Mouse (Mus musculus): ENCODE measurements around the gene Pik3c2b. TPM values are rescaled to one million over a fixed set of nuclear protein-coding genes. Genes with fewer than 3 reads are reported as not detected.

Gene Pik3c2b
- polyA plus RNA-seq, 1 experiment from 2014 or later, result 11.1 TPM

DNA sequence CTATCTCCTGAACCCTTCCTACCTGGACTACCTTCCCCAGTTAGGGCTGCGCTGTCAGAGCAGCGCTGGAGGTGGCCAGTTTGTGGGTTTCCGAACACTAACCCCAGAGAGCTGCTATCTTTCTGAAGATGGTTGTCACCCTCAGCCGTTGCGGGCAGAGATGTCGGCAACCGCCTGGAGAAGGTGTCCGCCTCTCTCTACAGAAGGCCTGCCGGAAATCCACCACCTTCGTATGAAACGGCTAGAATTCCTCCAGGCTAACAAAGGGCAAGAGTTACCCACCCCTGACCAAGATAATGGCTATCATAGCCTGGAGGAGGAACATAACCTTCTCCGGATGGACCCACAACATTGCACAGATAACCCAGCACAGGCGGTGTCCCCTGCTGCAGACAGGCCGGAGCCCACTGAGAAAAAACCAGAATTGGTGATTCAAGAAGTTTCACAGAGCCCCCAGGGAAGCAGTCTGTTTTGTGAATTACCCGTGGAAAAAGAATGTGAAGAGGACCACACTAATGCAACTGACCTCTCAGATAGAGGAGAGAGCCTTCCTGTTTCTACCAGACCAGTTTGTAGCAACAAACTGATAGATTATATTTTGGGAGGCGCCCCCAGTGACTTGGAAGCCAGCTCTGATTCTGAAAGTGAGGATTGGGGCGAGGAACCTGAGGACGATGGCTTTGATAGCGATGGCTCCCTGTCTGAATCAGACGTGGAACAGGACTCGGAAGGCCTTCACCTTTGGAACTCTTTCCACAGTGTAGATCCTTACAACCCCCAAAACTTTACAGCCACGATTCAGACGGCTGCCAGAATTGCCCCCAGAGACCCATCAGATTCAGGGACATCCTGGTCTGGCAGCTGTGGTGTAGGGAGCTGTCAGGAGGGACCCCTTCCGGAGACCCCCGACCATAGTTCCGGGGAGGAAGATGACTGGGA is 87.2 kb downstream of the Pik3c2b start:
- H3K27me3 ChIP-seq (replicated peaks), result no peaks in the 10 kb centered on the region
- peak overlapping the region; percentile 98; the same call in 1 of the 2 replicates for H3K27ac ChIP-seq (replicated peaks)
- peak overlapping the region; percentile 98 for H3K4me2 ChIP-seq
- WGBS, result 9% methylated on average over 26 of the region's 26 CpGs
- no peak for ATAC-seq (ENCODE audit: low FRiP score)
- H3K9me3 ChIP-seq (replicated peaks), result no peaks in the 10 kb centered on the region
- peak overlapping the region; percentile 97 for H3K9ac ChIP-seq (replicated peaks)
- peaks cover 10% of the 10 kb centered on the region for H3K36me3 ChIP-seq
- peak overlapping the region; percentile 80 for H3K4me3 ChIP-seq (replicated peaks)
- peaks cover 66% of the 10 kb centered on the region for H3K4me1 ChIP-seq

DNA sequence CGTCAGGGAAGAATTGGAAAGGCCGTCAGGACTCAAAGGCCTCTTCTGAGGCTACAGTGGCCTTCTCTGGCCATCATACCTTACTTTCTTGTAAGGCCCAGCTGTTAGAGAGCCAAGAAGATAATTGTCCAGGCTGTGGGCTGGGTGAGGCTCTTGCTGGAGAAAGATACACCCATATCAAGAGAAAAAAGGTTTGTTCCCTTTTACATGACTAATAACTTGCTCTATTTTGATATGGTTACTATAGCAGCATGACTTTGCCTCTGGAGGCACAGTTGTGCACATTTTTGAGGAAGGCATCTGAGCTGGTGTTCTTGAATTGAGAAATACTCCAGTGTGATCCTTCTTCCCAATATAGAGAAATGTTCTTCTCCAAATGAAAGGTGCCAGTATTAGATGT is 88.0 kb downstream of the Pik3c2b start:
- H3K4me1 ChIP-seq, result peaks cover 66% of the 10 kb centered on the region
- WGBS, result 18% methylated on average over 2 of the region's 2 CpGs
- H3K9ac ChIP-seq (replicated peaks), result peak overlapping the region; percentile 97
- H3K9me3 ChIP-seq (replicated peaks), result no peaks in the 10 kb centered on the region
- H3K36me3 ChIP-seq, result peaks cover 17% of the 10 kb centered on the region
- H3K4me3 ChIP-seq (replicated peaks), result peak overlapping the region; percentile 80
- H3K4me2 ChIP-seq, result peak overlapping the region; percentile 98
- ATAC-seq (ENCODE audit: low FRiP score), result no peak
- H3K27ac ChIP-seq (replicated peaks), result no peak overlapping the region
- H3K27me3 ChIP-seq (replicated peaks), result no peaks in the 10 kb centered on the region

DNA sequence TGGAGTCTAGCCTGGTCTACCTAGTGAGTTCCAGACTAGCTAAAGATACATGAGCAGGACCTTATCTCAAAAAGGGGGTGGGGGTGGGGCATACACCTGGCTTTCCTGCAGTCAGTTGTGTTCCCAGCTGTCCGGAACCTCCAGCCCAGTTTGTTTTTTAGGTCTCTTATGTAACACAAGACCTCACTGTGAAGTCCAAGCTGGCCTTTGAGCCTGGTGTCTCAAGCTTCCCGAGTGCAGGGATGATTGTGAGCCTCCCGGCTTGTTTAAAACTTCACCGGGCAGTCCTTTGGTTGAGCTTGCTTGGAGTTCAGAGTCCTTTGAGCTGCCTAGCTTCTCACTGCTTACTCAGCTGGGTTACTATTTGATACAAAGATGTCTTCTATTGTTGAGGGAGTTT is 88.6 kb downstream of the Pik3c2b start:
- Histone ChIP-seq H3K4me3 (replicated peaks) (peak overlapping the region; percentile 80), H3K4me2 (peak overlapping the region; percentile 98), H3K36me3 (peaks cover 24% of the 10 kb centered on the region), H3K4me1 (peaks cover 66% of the 10 kb centered on the region), H3K27ac (replicated peaks) (no peak overlapping the region), H3K27me3 (replicated peaks) (no peaks in the 10 kb centered on the region), H3K9ac (replicated peaks) (peak overlapping the region; percentile 97), H3K9me3 (replicated peaks) (no peaks in the 10 kb centered on the region)
- WGBS, result 35% methylated on average over 4 of the region's 4 CpGs
- ATAC-seq (ENCODE audit: low FRiP score), result no peak

DNA sequence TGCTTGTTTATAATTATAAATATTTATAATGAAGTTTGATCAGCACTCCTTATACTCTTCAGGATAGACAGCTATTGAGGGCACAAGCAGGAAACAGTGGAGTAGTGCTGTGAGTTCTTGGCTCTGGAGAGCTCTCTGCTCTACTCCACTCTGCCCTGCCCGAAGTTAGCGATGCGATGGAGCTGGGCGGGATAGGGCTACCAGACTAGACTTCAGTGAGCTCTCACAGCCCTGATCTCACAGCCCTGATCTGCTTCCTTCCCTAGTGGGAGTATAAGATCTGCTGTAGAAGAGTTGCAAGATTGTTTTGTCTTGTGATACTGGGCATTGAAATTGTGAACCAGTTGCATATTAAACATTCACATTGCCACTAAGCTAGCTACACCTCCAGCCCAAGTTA is 89.4 kb downstream of the Pik3c2b start:
- no peaks in the 10 kb centered on the region for H3K9me3 ChIP-seq (replicated peaks)
- H3K27me3 ChIP-seq (replicated peaks), result no peaks in the 10 kb centered on the region
- H3K4me2 ChIP-seq, result peak overlapping the region; percentile 98
- no peak for ATAC-seq (ENCODE audit: low FRiP score)
- no peak overlapping the region for H3K27ac ChIP-seq (replicated peaks)
- 0 out of 2 replicates have a peak overlapping the region, but pooled peaks have one; percentile 14 for H3K9ac ChIP-seq (replicated peaks)
- peaks cover 61% of the 10 kb centered on the region for H3K4me1 ChIP-seq
- WGBS, result 52% methylated on average over 4 of the region's 4 CpGs
- H3K36me3 ChIP-seq, result peaks cover 30% of the 10 kb centered on the region
- peak overlapping the region; percentile 80 for H3K4me3 ChIP-seq (replicated peaks)

DNA sequence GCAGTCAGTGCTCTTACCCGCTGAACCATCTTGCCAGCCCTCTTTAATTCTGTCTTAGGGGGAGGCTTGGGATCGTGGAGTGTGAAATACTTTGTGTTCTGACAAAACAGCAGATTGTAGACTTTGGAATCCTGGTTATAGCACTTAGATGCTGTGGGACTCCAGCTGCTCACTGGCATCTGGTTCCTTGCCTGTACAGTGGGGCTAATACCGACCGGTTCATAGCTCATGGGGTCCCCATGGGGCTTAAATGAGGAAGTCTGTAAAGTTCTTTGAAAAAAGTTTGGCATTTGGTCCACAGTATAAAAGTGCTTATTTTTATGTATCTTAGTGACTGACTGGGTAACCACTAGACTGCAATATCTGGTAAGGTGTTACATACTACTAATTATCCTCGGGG is 90.3 kb downstream of the Pik3c2b start:
- H3K4me3 ChIP-seq (replicated peaks), result 0 out of 2 replicates have a peak overlapping the region, but pooled peaks have one; percentile 8
- 61% methylated on average over 5 of the region's 5 CpGs for WGBS
- no peak for ATAC-seq (ENCODE audit: low FRiP score)
- no peaks in the 10 kb centered on the region for H3K27me3 ChIP-seq (replicated peaks)
- no peaks in the 10 kb centered on the region for H3K9me3 ChIP-seq (replicated peaks)
- no peak overlapping the region for H3K27ac ChIP-seq (replicated peaks)
- H3K4me2 ChIP-seq, result peak overlapping the region; percentile 98
- H3K9ac ChIP-seq (replicated peaks), result no peak overlapping the region
- peaks cover 38% of the 10 kb centered on the region for H3K36me3 ChIP-seq
- H3K4me1 ChIP-seq, result peaks cover 52% of the 10 kb centered on the region

DNA sequence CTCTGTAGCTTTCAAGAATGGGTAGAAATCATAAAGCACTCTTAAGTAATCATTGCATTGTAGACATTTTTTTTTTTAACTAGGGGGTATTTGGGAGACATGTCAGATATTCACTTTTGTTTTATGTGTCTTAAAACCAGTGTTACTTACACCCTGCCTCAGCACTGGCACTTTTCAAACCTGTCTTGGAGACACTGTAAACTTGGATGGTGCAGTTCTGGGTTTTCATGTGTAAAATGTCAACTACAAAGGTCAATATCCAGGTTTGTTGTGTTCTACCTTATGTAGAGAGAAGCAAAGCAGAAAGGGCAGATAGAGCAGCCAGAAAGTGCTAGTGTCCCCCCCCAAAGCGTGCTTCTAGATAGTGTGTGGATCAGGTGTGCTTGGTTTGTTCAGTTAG is 92.9 kb downstream of the Pik3c2b start:
- no peaks in the 10 kb centered on the region for H3K9me3 ChIP-seq (replicated peaks)
- H3K36me3 ChIP-seq, result peaks cover 46% of the 10 kb centered on the region
- H3K4me3 ChIP-seq (replicated peaks), result no peak overlapping the region
- peaks cover 40% of the 10 kb centered on the region for H3K4me1 ChIP-seq
- H3K27me3 ChIP-seq (replicated peaks), result no peaks in the 10 kb centered on the region
- 96% methylated on average over 1 of the region's 1 CpGs for WGBS
- H3K27ac ChIP-seq (replicated peaks), result no peak overlapping the region
- no peak overlapping the region for H3K4me2 ChIP-seq
- no peak overlapping the region for H3K9ac ChIP-seq (replicated peaks)
- no peak for ATAC-seq (ENCODE audit: low FRiP score)

DNA sequence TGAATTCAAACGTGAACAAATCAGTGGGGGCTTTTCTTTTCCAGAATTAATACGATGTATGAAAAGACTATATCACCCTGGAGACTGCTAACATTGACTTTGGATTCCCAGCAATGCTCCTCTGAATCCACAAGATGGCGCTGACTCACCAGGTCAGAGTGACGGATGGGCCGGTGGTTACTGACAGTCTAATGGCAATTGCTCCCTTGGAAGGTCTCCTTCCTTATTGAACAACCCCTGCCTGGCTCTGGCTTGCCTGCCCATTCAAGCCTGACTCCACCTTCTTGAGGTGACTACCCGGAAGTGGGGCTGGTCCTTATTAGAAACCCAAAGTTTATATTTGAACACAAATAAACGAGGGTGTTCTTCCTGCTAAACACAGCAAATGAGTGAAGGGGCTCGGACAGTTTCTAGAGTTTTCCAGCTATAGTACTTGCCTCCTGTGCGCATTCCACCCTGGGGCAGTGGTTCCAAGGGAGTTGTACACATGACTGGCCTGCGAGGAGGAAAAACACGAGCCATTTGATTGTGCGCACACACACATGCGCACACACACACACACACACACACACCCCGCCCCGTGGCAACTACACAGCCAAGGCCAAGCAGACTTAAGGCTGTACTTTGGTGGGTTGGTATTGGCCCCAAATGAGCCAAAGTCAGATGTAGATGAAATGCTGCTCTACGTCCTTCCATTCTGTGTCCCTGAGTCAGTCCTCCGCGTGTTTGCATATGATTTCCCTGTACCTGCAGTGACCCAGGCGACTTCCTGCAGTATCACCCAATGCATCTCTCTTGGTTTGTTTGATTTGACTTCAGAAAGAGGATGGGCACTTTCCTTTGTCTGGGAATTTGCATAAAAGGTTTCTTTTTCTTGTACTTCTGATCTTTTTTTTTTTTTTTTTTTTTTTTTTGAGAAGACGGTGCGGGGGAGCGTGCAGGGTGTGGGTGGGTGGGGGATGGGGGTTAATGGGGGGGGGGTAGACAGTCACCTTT is 100.8 kb downstream of the Pik3c2b start:
- Histone ChIP-seq H3K4me3 (replicated peaks) (no peak overlapping the region), H3K4me1 (peaks cover 4% of the 10 kb centered on the region; the same call in 1 of the 2 replicates), H3K9me3 (replicated peaks) (no peaks in the 10 kb centered on the region), H3K36me3 (peaks cover 2% of the 10 kb centered on the region), H3K9ac (replicated peaks) (no peak overlapping the region), H3K4me2 (no peak overlapping the region), H3K27me3 (replicated peaks) (no peaks in the 10 kb centered on the region), H3K27ac (replicated peaks) (no peak overlapping the region)
- 60% methylated on average over 22 of the region's 22 CpGs for WGBS
- ATAC-seq (ENCODE audit: low FRiP score), result peak; percentile 53; the same call in 1 of the 2 replicates

DNA sequence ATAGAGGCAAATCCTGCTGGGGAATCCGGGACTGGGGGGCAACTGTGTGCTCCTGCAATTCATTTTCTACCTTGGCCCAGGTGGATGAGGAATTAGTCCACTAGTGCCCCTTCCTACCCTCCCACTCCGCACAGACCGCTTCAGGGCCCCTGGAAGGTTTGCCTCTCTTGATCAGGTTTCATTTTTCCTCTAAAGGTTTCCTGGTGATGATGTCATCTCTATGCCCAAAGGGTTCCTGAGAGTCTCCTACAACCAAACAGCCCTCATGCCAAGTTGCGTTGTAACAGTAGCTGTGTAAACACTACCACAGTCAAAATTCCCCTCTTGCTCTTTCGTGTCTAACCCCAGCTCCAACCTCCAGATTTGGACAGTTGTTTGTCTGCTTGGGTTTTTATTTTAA is 101.9 kb downstream of the Pik3c2b start:
- Histone ChIP-seq H3K27ac (replicated peaks) (no peak overlapping the region), H3K9me3 (replicated peaks) (no peaks in the 10 kb centered on the region), H3K9ac (replicated peaks) (no peak overlapping the region), H3K4me2 (no peak overlapping the region), H3K36me3 (no peaks in the 10 kb centered on the region), H3K4me1 (peaks cover 4% of the 10 kb centered on the region; the same call in 1 of the 2 replicates), H3K4me3 (replicated peaks) (no peak overlapping the region), H3K27me3 (replicated peaks) (no peaks in the 10 kb centered on the region)
- WGBS, result 88% methylated on average over 5 of the region's 5 CpGs
- ATAC-seq (ENCODE audit: low FRiP score), result no peak

DNA sequence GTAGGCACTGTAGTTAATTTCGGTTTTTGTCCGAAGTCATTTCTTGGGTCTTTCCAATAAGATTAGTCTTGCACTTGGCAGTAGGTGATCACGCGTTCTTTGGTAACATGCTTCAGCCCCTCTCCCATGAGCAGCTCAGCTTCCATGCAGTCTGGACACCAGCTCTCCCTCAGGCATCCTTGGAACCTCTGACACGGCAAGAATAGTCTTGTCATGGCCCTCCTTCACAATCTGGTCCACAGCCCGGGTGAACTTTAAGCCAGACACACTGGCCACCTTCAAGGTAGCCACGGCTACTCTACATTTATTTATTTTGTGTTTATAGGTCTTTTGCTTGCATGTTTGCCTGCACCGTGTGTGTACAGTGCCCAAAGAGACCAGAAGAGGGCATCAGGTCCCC is 102.7 kb downstream of the Pik3c2b start:
- H3K9me3 ChIP-seq (replicated peaks), result no peaks in the 10 kb centered on the region
- no peak overlapping the region for H3K27ac ChIP-seq (replicated peaks)
- H3K9ac ChIP-seq (replicated peaks), result no peak overlapping the region
- H3K36me3 ChIP-seq, result no peaks in the 10 kb centered on the region
- H3K4me1 ChIP-seq, result peaks cover 4% of the 10 kb centered on the region; the same call in 1 of the 2 replicates
- no peaks in the 10 kb centered on the region for H3K27me3 ChIP-seq (replicated peaks)
- no peak overlapping the region for H3K4me2 ChIP-seq
- H3K4me3 ChIP-seq (replicated peaks), result no peak overlapping the region
- no peak for ATAC-seq (ENCODE audit: low FRiP score)
- WGBS, result 93% methylated on average over 8 of the region's 8 CpGs

DNA sequence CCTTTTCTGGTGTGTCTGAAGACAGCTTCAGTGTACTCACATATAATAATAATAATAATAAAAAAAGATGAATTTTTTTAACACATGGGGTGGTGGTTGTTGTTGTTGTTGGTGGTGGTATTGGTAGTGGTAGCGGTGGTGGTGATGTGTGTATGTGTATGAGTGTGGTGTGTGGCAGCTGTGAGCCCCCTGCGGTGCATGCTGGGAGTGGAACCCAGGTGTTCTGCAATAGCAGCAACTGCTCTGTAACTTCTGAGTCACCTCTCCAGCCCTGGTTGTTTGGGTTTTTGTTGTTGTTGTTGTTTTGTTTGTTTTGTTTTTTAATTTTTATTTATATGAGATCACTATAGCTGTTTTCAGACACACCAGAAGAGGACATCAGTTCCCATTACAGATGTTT is 105.1 kb downstream of the Pik3c2b start:
- H3K4me1 ChIP-seq, result peaks cover 4% of the 10 kb centered on the region; the same call in 1 of the 2 replicates
- H3K27me3 ChIP-seq (replicated peaks), result no peaks in the 10 kb centered on the region
- no peak overlapping the region for H3K4me3 ChIP-seq (replicated peaks)
- H3K9ac ChIP-seq (replicated peaks), result no peak overlapping the region
- WGBS, result 93% methylated on average over 2 of the region's 2 CpGs
- H3K36me3 ChIP-seq, result no peaks in the 10 kb centered on the region
- no peak overlapping the region for H3K27ac ChIP-seq (replicated peaks)
- no peaks in the 10 kb centered on the region for H3K9me3 ChIP-seq (replicated peaks)
- ATAC-seq (ENCODE audit: low FRiP score), result no peak
- no peak overlapping the region for H3K4me2 ChIP-seq

DNA sequence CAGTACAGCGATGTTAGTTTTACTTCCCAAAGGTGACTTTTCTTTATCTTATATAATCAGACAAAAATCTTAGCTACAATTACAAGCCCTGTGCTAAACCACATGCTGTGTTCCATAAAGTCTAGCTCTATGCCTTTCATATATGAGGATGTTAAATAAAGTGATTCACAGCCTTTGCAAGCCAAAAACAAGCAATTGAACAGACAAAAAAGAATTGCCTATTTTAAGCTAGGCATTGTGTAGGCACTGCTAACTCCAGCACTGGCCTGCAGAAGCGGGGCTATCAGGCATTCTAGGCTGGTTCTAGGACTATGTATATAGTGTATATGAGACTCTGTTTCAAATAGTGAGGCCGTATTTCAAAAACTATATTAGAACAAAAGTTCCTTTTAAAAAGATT is 106.7 kb downstream of the Pik3c2b start:
- Histone ChIP-seq H3K4me3 (replicated peaks) (no peak overlapping the region), H3K9me3 (replicated peaks) (no peaks in the 10 kb centered on the region), H3K27ac (replicated peaks) (no peak overlapping the region), H3K4me1 (no peaks in the 10 kb centered on the region), H3K36me3 (no peaks in the 10 kb centered on the region), H3K27me3 (replicated peaks) (no peaks in the 10 kb centered on the region), H3K9ac (replicated peaks) (no peak overlapping the region), H3K4me2 (no peak overlapping the region)
- 96% methylated on average over 3 of the region's 3 CpGs for WGBS
- no peak for ATAC-seq (ENCODE audit: low FRiP score)

Measured in neural tube, embryonic 15.5 days (tissue).